Mouse (Mus musculus) cerebellum, adult 2 months (tissue): ENCODE measurements around the gene Myo1c.

Experiments
- CTCF ChIP-seq: fragments of 200-500 bp; IDR thresholded peaks from 2 replicates; pipeline ENCODE4 v1.5.1; 2011; ENCODE audit warnings: low read depth, mild to moderate bottlenecking, control low read depth, low read length, moderate library complexity, borderline replicate concordance; ENCODE audit not compliant: insufficient read depth
- POLR2A ChIP-seq: fragments of 200-500 bp; IDR thresholded peaks from 2 replicates; pipeline ENCODE4 v1.6.1; 2011; ENCODE audit warnings: low read length, control low read depth, borderline replicate concordance; ENCODE audit not compliant: insufficient read depth

GRCm38 (mm10) chr11:75691047-75691446, 40.7 kb downstream of the Myo1c start:
- TF ChIP-seq POLR2A, result no peak
- no peak for TF ChIP-seq CTCF
